Mouse (Mus musculus) forebrain, embryonic 13.5 days (tissue): ENCODE measurements around the gene Eno2. TPM values are rescaled to one million over a fixed set of nuclear protein-coding genes. Genes with fewer than 3 reads are reported as not detected.
"Not testable (repeated sequence)": the region's sequence is repeated elsewhere in the genome, so short reads cannot be mapped to it uniquely, and the experiment has no call there.

Experiments
- ATAC-seq: fragments of 200-750 bp; cut with Nextera tagmentation; 2 replicates; pipeline ENCODE4 v1.8.0; 2017
- H3K27ac ChIP-seq: fragments of 300-500 bp; sonication (generic); 2 replicates; pipeline ENCODE4 v1.5.1; 2015; ENCODE audit warnings: inconsistent platforms, mild to moderate bottlenecking, moderate library complexity
- H3K27me3 ChIP-seq: fragments of 300-500 bp; sonication (generic); 2 replicates; pipeline ENCODE4 v1.6.1; 2015; ENCODE audit warnings: mild to moderate bottlenecking, inconsistent platforms
- H3K36me3 ChIP-seq: fragments of 300-500 bp; sonication (generic); 2 replicates; pipeline ENCODE4 v1.6.1; 2015; ENCODE audit warnings: mild to moderate bottlenecking, inconsistent platforms; ENCODE audit not compliant: poor library complexity, severe bottlenecking
- H3K4me1 ChIP-seq: fragments of 300-500 bp; sonication (generic); 2 replicates; pipeline ENCODE4 v1.6.1; 2015; ENCODE audit warnings: inconsistent platforms
- H3K4me2 ChIP-seq: fragments of 300-500 bp; sonication (generic); 2 replicates; pipeline ENCODE4 v1.6.1; 2015; ENCODE audit warnings: inconsistent platforms, mild to moderate bottlenecking, moderate library complexity
- H3K4me3 ChIP-seq: fragments of 300-500 bp; sonication (generic); 2 replicates; pipeline ENCODE4 v1.5.1; 2015; ENCODE audit warnings: mild to moderate bottlenecking, inconsistent platforms
- H3K9ac ChIP-seq: fragments of 300-500 bp; sonication (generic); 2 replicates; pipeline ENCODE4 v1.6.1; 2015; ENCODE audit warnings: mild to moderate bottlenecking, inconsistent platforms
- H3K9me3 ChIP-seq: fragments of 300-500 bp; sonication (generic); replicated peaks from 2 replicates; pipeline ENCODE4 v1.6.1; 2016; ENCODE audit warnings: inconsistent platforms
- whole genome bisulfite sequencing: fragments of 180-500 bp; shearing (Covaris S2); methylation state at CpG from one replicate; pipeline ENCODE4 v1.1.7; 2015; 5-methylcytosine and 5-hydroxymethylcytosine counted together
- polyA plus RNA-seq: library from polyadenylated mRNA; unstranded; fragments of >200 nt; fragmentation: Nextera tagmentation; extraction: Ambion mirVana; gene quantifications from 2 replicates; pipeline ENCODE4 v1.2.1, GENCODE M21; 2015

Gene Eno2
- polyA plus RNA-seq, 1 experiment from 2014 or later = 15.4 TPM

- Histone ChIP-seq H3K4me2 (no peak overlapping the region), H3K9me3 (no peaks in the 10 kb centered on the region), H3K27me3 (no peaks in the 10 kb centered on the region), H3K4me3 (no peak overlapping the region), H3K27ac (no peak overlapping the region), H3K36me3 (peaks cover 41% of the 10 kb centered on the region), H3K9ac (no peak overlapping the region), H3K4me1 (peaks cover 56% of the 10 kb centered on the region)
- WGBS = 87% methylated on average over 4 of the region's 4 CpGs
- ATAC-seq = no peak
These were observed 41.9 kb upstream of the Eno2 start for GRCm38 (mm10) chr6:124811403-124811665.

GRCm38 (mm10) chr6:124810566-124811402, 41.3 kb upstream of the Eno2 start:
- peaks cover 35% of the 10 kb centered on the region for H3K36me3 ChIP-seq
- H3K4me1 ChIP-seq = peaks cover 62% of the 10 kb centered on the region
- H3K9ac ChIP-seq, H3K4me3 ChIP-seq, ATAC-seq, H3K27ac ChIP-seq, H3K27me3 ChIP-seq, H3K9me3 ChIP-seq: not testable (repeated sequence)
- 81% methylated on average over 11 of the region's 11 CpGs for WGBS
- H3K4me2 ChIP-seq = peak overlapping the region; percentile 95; the same call in 1 of the 2 replicates

- Histone ChIP-seq H3K36me3 (peaks cover 29% of the 10 kb centered on the region), H3K4me2 (peak overlapping the region; percentile 95), H3K27me3 (no peaks in the 10 kb centered on the region), H3K9ac (peak overlapping the region; percentile 73), H3K9me3 (no peaks in the 10 kb centered on the region), H3K4me3 (peak overlapping the region; percentile 50), H3K27ac (peak overlapping the region; percentile 75), H3K4me1 (peaks cover 64% of the 10 kb centered on the region)
- no peak for ATAC-seq
- 44% methylated on average over 14 of the region's 14 CpGs for WGBS
These were observed 40.5 kb upstream of the Eno2 start for GRCm38 (mm10) chr6:124809775-124810538.

GRCm38 (mm10) chr6:124809052-124809774, 39.7 kb upstream of the Eno2 start:
- peak overlapping the region; percentile 95 for H3K4me2 ChIP-seq
- ATAC-seq = peak; percentile 7; the same call in 1 of the 2 replicates
- H3K4me1 ChIP-seq = peaks cover 57% of the 10 kb centered on the region
- peaks cover 26% of the 10 kb centered on the region for H3K36me3 ChIP-seq
- peak overlapping the region; percentile 50 for H3K4me3 ChIP-seq
- H3K27ac ChIP-seq = peak overlapping the region; percentile 75
- WGBS = under 1% methylated on average over 35 of the region's 35 CpGs
- peak overlapping the region; percentile 73 for H3K9ac ChIP-seq
- no peaks in the 10 kb centered on the region for H3K27me3 ChIP-seq
- no peaks in the 10 kb centered on the region for H3K9me3 ChIP-seq

GRCm38 (mm10) chr6:124808358-124809012, 39.0 kb upstream of the Eno2 start, which contains the start of gene Spsb2:
TSS of gene Spsb2 (plus strand) at chr6:124808661.
- H3K27me3 ChIP-seq = no peaks in the 10 kb centered on the region
- no peaks in the 10 kb centered on the region for H3K9me3 ChIP-seq
- peak within 1 kb of the TSS; percentile 75 for H3K27ac ChIP-seq
- H3K4me1 ChIP-seq = peaks cover 56% of the 10 kb centered on the region
- H3K4me3 ChIP-seq = peak within 1 kb of the TSS; percentile 50
- H3K9ac ChIP-seq = peak within 1 kb of the TSS; percentile 73
- peak within 1 kb of the TSS; percentile 95 for H3K4me2 ChIP-seq
- 4% methylated on average over 27 of the region's 29 CpGs for WGBS
- peak; percentile 22; the same call in 1 of the 2 replicates for ATAC-seq
- H3K36me3 ChIP-seq = peaks cover 26% of the 10 kb centered on the region

- no peak overlapping the region; the same call in 1 of the 2 replicates for H3K27ac ChIP-seq
- no peaks in the 10 kb centered on the region for H3K27me3 ChIP-seq
- H3K9me3 ChIP-seq = no peaks in the 10 kb centered on the region
- H3K4me2 ChIP-seq = peak overlapping the region; percentile 95
- H3K9ac ChIP-seq = no peak overlapping the region
- WGBS = 87% methylated on average over 6 of the region's 6 CpGs
- peaks cover 26% of the 10 kb centered on the region for H3K36me3 ChIP-seq
- H3K4me1 ChIP-seq = peaks cover 51% of the 10 kb centered on the region
- H3K4me3 ChIP-seq = peak overlapping the region; percentile 50; the same call in 1 of the 2 replicates
- no peak for ATAC-seq
These were observed 38.5 kb upstream of the Eno2 start for GRCm38 (mm10) chr6:124807986-124808357.

GRCm38 (mm10) chr6:124807366-124807765, 37.9 kb upstream of the Eno2 start:
- Histone ChIP-seq H3K9ac (no peak overlapping the region), H3K27ac (no peak overlapping the region), H3K4me1 (peaks cover 44% of the 10 kb centered on the region), H3K36me3 (peaks cover 23% of the 10 kb centered on the region), H3K27me3 (no peaks in the 10 kb centered on the region), H3K4me3 (no peak overlapping the region), H3K9me3 (no peaks in the 10 kb centered on the region), H3K4me2 (no peak overlapping the region)
- no peak for ATAC-seq
- WGBS = 90% methylated on average over 4 of the region's 4 CpGs

GRCm38 (mm10) chr6:124806446-124807140, 37.1 kb upstream of the Eno2 start:
- no peak for ATAC-seq
- Histone ChIP-seq H3K27ac (peak overlapping the region; percentile 78), H3K27me3 (no peaks in the 10 kb centered on the region), H3K4me3 (peak overlapping the region; percentile 39), H3K4me2 (peak overlapping the region; percentile 72), H3K9me3 (no peaks in the 10 kb centered on the region), H3K9ac (no peak overlapping the region), H3K4me1 (peaks cover 39% of the 10 kb centered on the region), H3K36me3 (peaks cover 16% of the 10 kb centered on the region)
- 71% methylated on average over 7 of the region's 7 CpGs for WGBS

GRCm38 (mm10) chr6:124805341-124806321, 36.2 kb upstream of the Eno2 start:
- Histone ChIP-seq H3K9ac (peak overlapping the region; percentile 62), H3K27ac (peak overlapping the region; percentile 78), H3K4me1 (peaks cover 39% of the 10 kb centered on the region), H3K27me3 (no peaks in the 10 kb centered on the region), H3K4me2 (peak overlapping the region; percentile 72), H3K9me3 (no peaks in the 10 kb centered on the region), H3K36me3 (peaks cover 6% of the 10 kb centered on the region; the same call in 1 of the 2 replicates), H3K4me3 (peak overlapping the region; percentile 39)
- peak; percentile 81 for ATAC-seq
- WGBS = 2% methylated on average over 34 of the region's 34 CpGs

- no peaks in the 10 kb centered on the region for H3K9me3 ChIP-seq
- no peak overlapping the region for H3K9ac ChIP-seq
- H3K4me3 ChIP-seq = no peak overlapping the region
- ATAC-seq = no peak
- no peak overlapping the region for H3K27ac ChIP-seq
- no peaks in the 10 kb centered on the region for H3K27me3 ChIP-seq
- H3K4me2 ChIP-seq = no peak overlapping the region
- WGBS = 91% methylated on average over 3 of the region's 3 CpGs
- H3K36me3 ChIP-seq = no peaks in the 10 kb centered on the region
- H3K4me1 ChIP-seq = peaks cover 27% of the 10 kb centered on the region
These were observed 34.9 kb upstream of the Eno2 start for GRCm38 (mm10) chr6:124804341-124804740.
